Mouse (Mus musculus) bone marrow macrophage, adult 2 months (primary cell): ENCODE results near the gene H6pd. TPM values are rescaled to one million over a fixed set of nuclear protein-coding genes. Genes with fewer than 3 reads are reported as not detected.

Source experiments
- H3K27ac ChIP-seq: 2 replicates; pipeline ENCODE4 v1.5.1; 2012; ENCODE audit warnings: low read depth, low read length; ENCODE audit not compliant: insufficient read depth
- H3K4me1 ChIP-seq: 2 replicates; pipeline ENCODE4 v1.6.1; 2012; ENCODE audit warnings: low read length; ENCODE audit not compliant: control insufficient read depth, insufficient read depth
- H3K4me3 ChIP-seq: 2 replicates; pipeline ENCODE4 v1.5.1; 2012; ENCODE audit warnings: mild to moderate bottlenecking, low read length, moderate library complexity; ENCODE audit not compliant: insufficient read depth
- CTCF ChIP-seq: IDR thresholded peaks from 2 replicates; pipeline ENCODE4 v1.5.1; 2012; ENCODE audit warnings: low read depth, mild to moderate bottlenecking, low read length, moderate library complexity
- POLR2A ChIP-seq: IDR thresholded peaks from 2 replicates; pipeline ENCODE4 v1.6.1; 2012; ENCODE audit warnings: mild to moderate bottlenecking, low read depth, low read length, borderline replicate concordance
- polyA plus RNA-seq: library from polyadenylated mRNA; stranded (reverse); fragments of >200 nt; gene quantifications from 2 replicates; pipeline ENCODE4 v1.2.4, GENCODE M21; 2012; ENCODE audit not compliant: missing spikeins, insufficient read depth, insufficient read length

The H6pd gene
- polyA plus RNA-seq, 1 experiment, result 41.1 TPM

DNA sequence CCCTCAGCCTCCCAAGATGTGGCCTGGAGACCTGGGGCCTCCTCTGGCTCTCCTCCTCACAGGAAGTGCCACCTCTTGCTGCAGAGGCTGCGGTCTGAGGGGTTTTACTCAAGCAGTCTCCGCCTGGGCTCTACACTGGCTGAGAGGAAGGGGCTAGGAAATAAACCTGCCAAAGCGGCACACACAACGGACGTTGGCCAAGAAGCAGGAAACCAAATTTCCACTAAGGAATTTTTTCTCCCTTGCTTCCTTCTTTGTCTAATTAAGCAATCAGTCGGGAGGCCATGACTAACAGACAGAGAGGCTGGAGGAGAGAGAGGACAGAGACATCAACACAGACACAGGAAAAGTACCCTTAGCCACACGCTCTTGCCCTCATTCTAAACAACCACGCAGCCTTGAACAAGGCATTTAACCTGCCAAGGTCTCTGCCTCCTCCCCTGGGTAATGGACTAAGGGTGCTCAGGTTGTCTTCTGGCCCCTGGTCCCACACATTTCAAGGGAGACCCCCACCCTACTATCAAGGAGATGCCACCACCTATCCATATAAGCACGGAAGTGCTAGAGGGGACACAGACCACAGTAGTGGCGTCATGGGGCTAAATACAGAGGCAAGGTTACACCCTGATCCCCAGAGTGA lies 7.5 kb downstream of the H6pd start:
- no peak for TF ChIP-seq POLR2A
- H3K27ac ChIP-seq, result peak overlapping the region; percentile 44
- no peak overlapping the region for H3K4me3 ChIP-seq
- H3K4me1 ChIP-seq, result peaks cover 34% of the 10 kb centered on the region

- peaks cover 32% of the 10 kb centered on the region for H3K4me1 ChIP-seq
- H3K27ac ChIP-seq, result no peak overlapping the region
- no peak overlapping the region for H3K4me3 ChIP-seq
- TF ChIP-seq CTCF, result no peak
- TF ChIP-seq POLR2A, result no peak
These were observed 8.8 kb downstream of the H6pd start for GRCm38 (mm10) chr4:149999931-150000555.

- no peak for TF ChIP-seq POLR2A
- TF ChIP-seq CTCF, result no peak
- Histone ChIP-seq H3K4me1 (peaks cover 32% of the 10 kb centered on the region), H3K4me3 (no peak overlapping the region), H3K27ac (no peak overlapping the region)
These were observed 9.3 kb downstream of the H6pd start for GRCm38 (mm10) chr4:149999510-149999900.

DNA sequence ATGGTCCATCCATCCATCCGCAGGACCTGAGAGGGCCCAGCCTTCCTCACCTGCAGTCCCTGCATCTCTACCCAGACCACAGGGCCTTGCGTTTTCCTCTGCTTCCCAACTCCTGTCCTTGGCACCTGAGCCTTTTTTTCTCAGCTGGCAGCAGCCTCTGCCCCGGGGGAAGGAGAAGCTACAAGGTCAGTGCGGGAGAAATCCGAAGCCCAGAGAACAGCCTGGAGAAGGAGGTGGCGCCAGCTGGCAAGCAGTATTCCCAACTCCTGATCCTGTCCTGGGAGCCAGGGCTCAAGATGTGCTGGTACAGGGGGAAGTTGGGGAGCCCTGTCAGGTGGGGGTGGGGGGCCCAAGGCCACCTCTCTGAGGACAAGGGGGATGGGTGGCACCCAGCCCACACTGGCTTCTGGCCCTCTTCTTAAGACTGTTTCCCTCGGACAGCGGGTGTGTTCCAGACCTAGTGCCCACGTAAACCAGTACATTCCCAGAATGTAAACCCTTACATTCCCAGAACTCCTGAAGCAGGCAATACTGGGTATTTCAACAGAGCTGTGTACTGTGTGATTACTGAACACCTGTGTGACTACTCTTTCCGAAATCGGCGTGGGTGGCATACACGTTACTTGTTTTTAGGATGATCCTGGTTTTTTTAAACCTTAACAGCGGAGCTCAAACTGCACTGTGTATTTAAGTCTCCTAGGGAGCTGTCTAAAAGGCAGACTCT lies 9.9 kb downstream of the H6pd start:
- TF ChIP-seq CTCF (no peak), POLR2A (no peak)
- Histone ChIP-seq H3K4me3 (no peak overlapping the region), H3K27ac (no peak overlapping the region), H3K4me1 (peaks cover 32% of the 10 kb centered on the region)

DNA sequence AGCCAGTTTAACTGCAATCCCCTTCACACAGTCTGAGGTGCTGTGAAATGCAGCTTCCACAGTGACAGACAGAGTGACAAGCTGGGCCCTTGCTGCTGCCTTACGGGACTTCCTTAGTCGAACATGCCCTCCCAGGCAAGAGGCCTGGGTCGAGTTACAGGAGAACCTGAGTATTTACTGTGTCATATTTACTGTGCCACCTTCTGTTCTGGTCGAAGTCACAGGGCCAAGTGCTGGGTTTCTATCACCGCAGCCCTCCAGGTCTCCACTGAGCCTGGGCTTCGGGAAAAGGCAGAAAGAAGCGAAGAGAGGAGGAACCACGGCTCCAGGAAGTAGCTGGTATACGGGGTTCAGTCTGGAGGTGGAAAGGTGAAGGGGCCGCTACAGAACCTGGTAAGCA lies 10.8 kb downstream of the H6pd start:
- no peak overlapping the region for H3K4me3 ChIP-seq
- peaks cover 27% of the 10 kb centered on the region for H3K4me1 ChIP-seq
- no peak for TF ChIP-seq POLR2A
- no peak for TF ChIP-seq CTCF
- no peak overlapping the region for H3K27ac ChIP-seq

DNA sequence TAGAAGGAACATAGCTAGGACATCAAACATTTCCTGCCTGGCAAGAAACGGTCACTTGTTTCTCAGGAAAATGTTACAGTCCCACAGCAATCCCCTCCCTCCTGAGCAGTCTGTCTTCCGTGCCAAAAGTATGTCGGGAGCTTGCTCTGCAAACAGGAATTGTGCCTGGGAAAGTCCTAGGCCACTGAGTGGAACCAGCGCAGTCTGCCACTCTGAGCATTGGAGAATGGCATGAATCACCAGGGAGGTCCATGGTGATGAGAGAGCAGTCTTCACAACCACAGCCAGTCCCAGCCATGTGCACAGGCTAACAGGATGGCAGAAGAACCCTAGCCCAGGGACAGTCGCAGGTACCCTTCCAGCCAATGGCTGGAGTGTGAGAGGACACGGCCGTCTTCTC lies 12.4 kb downstream of the H6pd start:
- TF ChIP-seq POLR2A, result no peak
- TF ChIP-seq CTCF, result no peak
- Histone ChIP-seq H3K27ac (no peak overlapping the region), H3K4me3 (no peak overlapping the region), H3K4me1 (peaks cover 13% of the 10 kb centered on the region)

DNA sequence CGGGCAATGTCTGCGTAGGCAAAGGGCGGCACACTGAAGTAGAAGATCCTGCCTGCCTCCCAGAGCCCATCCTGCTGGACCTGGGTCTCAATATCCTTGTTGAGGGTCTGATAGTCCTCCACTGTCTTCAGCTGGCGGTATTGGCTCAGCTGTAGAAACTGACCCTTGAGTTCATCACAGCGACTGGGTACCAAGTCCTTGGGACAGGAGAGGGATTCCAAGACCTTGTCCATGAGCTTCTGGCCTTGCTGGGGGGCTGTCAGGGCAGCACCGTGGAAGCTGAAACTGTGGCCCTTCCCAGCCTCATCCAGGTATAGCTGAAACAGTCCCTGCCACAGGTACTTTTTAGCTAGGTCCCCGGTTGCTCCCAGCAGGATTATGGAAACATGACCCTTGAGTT lies 12.9 kb downstream of the H6pd start:
- Histone ChIP-seq H3K4me3 (no peak overlapping the region), H3K27ac (no peak overlapping the region), H3K4me1 (peaks cover 9% of the 10 kb centered on the region)
- TF ChIP-seq CTCF (no peak), POLR2A (no peak)

- H3K27ac ChIP-seq, result no peak overlapping the region
- no peak for TF ChIP-seq POLR2A
- no peak for TF ChIP-seq CTCF
- H3K4me1 ChIP-seq, result peaks cover 19% of the 10 kb centered on the region
- H3K4me3 ChIP-seq, result no peak overlapping the region
These were observed 14.6 kb downstream of the H6pd start for GRCm38 (mm10) chr4:149994218-149994617.

- H3K4me1 ChIP-seq, result peaks cover 29% of the 10 kb centered on the region
- TF ChIP-seq CTCF (no peak), POLR2A (no peak)
- no peak overlapping the region for H3K4me3 ChIP-seq
- no peak overlapping the region for H3K27ac ChIP-seq
These were observed 16.2 kb downstream of the H6pd start for GRCm38 (mm10) chr4:149992670-149993032.
